Mouse (Mus musculus): Measurements from ENCODE around the gene Ptprd. TPM values are rescaled to one million over a fixed set of nuclear protein-coding genes. Genes with fewer than 3 reads are reported as not detected.

The Ptprd gene
- polyA plus RNA-seq, 1 experiment from 2014 or later = 0.32 TPM

GRCm38 (mm10) chr4:78142767-78143148 is 69.0 kb downstream of the Ptprd start:
- H3K27me3 ChIP-seq = no peaks in the 10 kb centered on the region
- no peak for TF ChIP-seq CTCF (IDR thresholded peaks at IDR 0.05)
- CTCF ChIA-PET = no interaction called here
- in situ Hi-C loops (cut with MboI; ENCODE audit: low pct_unique_long_range_greater_than_20kb) = no loop called here
- DNase-seq (ENCODE audit: low read depth, low spot score) = no peak
- no peak for ATAC-seq
- POLR2A ChIA-PET = no interaction called here

DNA sequence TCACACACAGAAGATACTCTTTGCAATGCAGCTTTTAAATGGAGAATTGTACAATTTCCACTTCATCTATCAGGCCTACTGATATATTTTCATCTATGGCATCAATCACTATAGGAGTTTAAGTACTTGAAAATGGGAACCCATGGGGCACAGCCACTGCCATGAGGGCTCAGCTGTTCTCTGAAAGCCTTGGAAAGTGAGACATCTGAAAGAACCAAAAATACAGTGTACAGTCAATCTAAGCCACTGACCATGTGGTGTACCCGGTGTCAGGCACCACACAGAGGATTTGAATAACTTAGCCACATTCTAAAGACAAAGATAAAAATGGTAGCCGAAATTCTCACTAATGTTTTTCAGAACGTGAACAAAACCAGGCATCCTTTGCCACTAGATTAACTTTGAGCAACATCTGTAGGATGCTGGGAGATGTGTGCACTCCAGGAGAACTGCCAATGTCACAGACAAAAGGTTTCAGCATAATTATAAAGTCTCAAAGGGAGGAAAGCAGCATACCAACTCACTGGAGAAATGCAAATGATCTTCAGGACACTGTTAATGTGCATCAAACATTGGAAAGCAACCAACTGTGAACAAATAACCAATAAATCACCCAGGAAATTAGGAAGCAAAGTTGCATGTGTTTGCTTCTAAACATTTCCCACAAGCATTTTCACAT is 69.5 kb downstream of the Ptprd start:
- ChIA-PET CTCF (no interaction called here), POLR2A (no interaction called here)
- DNase-seq (ENCODE audit: low read depth, low spot score) (no peak), ATAC-seq (no peak)
- in situ Hi-C loops (cut with MboI; ENCODE audit: low pct_unique_long_range_greater_than_20kb) = no loop called here
- no peak for TF ChIP-seq CTCF (IDR thresholded peaks at IDR 0.05)
- H3K27me3 ChIP-seq = no peaks in the 10 kb centered on the region

- no peaks in the 10 kb centered on the region for H3K27me3 ChIP-seq
- no peak for TF ChIP-seq CTCF (IDR thresholded peaks at IDR 0.05)
- CTCF ChIA-PET = no interaction called here
- no peak for ATAC-seq
- in situ Hi-C loops (cut with MboI; ENCODE audit: low pct_unique_long_range_greater_than_20kb) = no loop called here
- POLR2A ChIA-PET = no interaction called here
- no peak for DNase-seq (ENCODE audit: low read depth, low spot score)
Measured at GRCm38 (mm10) chr4:78110898-78111297, 100.9 kb downstream of the Ptprd start.

DNA sequence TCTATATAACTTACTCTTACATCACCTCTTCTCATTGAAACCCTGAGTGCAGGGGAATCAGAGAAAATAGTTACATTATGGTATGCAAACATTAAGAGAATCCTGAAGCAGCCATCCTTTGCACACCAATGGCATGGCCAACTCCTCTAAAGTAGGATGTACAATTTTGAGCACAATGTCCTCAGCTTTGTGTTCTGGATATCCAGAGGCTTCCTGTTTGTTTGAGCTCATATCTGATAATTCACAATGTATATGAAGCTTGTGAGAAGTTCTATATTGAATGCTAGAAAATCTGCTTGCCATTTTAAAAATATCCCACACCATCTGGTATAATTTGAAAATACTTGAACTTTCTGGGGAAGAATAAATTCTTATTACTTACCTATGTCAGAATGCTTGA is 114.2 kb downstream of the Ptprd start:
- in situ Hi-C loops (cut with MboI; ENCODE audit: low pct_unique_long_range_greater_than_20kb) = no loop called here
- ChIA-PET CTCF (no interaction called here), POLR2A (no interaction called here)
- no peaks in the 10 kb centered on the region for H3K27me3 ChIP-seq
- DNase-seq (ENCODE audit: low read depth, low spot score) (no peak), ATAC-seq (no peak)
- no peak for TF ChIP-seq CTCF (IDR thresholded peaks at IDR 0.05)

DNA sequence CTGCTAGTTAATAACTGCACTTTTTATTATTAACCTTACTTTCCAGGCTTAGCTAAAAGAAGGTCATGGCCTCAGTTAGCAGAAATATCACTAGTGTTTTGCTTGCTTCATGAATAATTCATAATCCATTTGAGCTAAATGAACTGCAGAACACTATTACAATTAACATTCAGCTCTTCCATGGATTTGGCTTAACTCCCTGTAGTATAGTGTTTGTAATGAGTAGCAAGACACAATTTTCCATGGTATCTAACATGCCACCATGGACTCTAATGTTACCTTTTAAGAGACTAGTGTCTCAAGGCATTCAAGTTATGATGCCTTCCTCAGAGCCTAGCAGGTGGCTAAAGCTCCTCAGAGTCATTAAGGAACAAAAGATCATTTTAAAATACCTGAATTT is 129.0 kb downstream of the Ptprd start:
- CTCF ChIA-PET = no interaction called here
- ATAC-seq (no peak), DNase-seq (ENCODE audit: low read depth, low spot score) (no peak)
- no peaks in the 10 kb centered on the region for H3K27me3 ChIP-seq
- no peak for TF ChIP-seq CTCF (IDR thresholded peaks at IDR 0.05)
- POLR2A ChIA-PET = no interaction called here
- in situ Hi-C loops (cut with MboI; ENCODE audit: low pct_unique_long_range_greater_than_20kb) = no loop called here

GRCm38 (mm10) chr4:78077499-78077898 is 134.3 kb downstream of the Ptprd start:
- TF ChIP-seq CTCF (IDR thresholded peaks at IDR 0.05) = no peak
- ATAC-seq (no peak), DNase-seq (ENCODE audit: low read depth, low spot score) (no peak)
- CTCF ChIA-PET = no interaction called here
- POLR2A ChIA-PET = no interaction called here
- H3K27me3 ChIP-seq = no peaks in the 10 kb centered on the region
- in situ Hi-C loops (cut with MboI; ENCODE audit: low pct_unique_long_range_greater_than_20kb) = no loop called here

- DNase-seq (ENCODE audit: low read depth, low spot score) (no peak), ATAC-seq (no peak)
- CTCF ChIA-PET = no interaction called here
- POLR2A ChIA-PET = no interaction called here
- TF ChIP-seq CTCF (IDR thresholded peaks at IDR 0.05) = no peak
- in situ Hi-C loops (cut with MboI; ENCODE audit: low pct_unique_long_range_greater_than_20kb) = no loop called here
- no peaks in the 10 kb centered on the region for H3K27me3 ChIP-seq
Measured at GRCm38 (mm10) chr4:78077087-78077486, 134.7 kb downstream of the Ptprd start.

GRCm38 (mm10) chr4:78038401-78038800 is 173.4 kb downstream of the Ptprd start:
- TF ChIP-seq CTCF (IDR thresholded peaks at IDR 0.05) = no peak
- ATAC-seq = no peak
- POLR2A ChIA-PET = no interaction called here
- no peaks in the 10 kb centered on the region for H3K27me3 ChIP-seq
- DNase-seq (ENCODE audit: low read depth, low spot score) = no peak
- in situ Hi-C loops (cut with MboI; ENCODE audit: low pct_unique_long_range_greater_than_20kb) = no loop called here
- CTCF ChIA-PET = no interaction called here

GRCm38 (mm10) chr4:78002065-78002464 is 209.7 kb downstream of the Ptprd start:
- TF ChIP-seq CTCF (IDR thresholded peaks at IDR 0.05) = no peak
- CTCF ChIA-PET = interaction anchor here (0.7 kb wide), 1 partner anchor 29 kb away, joined by 3 read pairs; no protein-coding TSS in a partner anchor
- no peaks in the 10 kb centered on the region for H3K27me3 ChIP-seq
- no peak for DNase-seq (ENCODE audit: low read depth, low spot score)
- POLR2A ChIA-PET = no interaction called here
- no peak for ATAC-seq
- in situ Hi-C loops (cut with MboI; ENCODE audit: low pct_unique_long_range_greater_than_20kb) = no loop called here

- ChIA-PET CTCF (no interaction called here), POLR2A (no interaction called here)
- no peaks in the 10 kb centered on the region for H3K27me3 ChIP-seq
- in situ Hi-C loops (cut with MboI; ENCODE audit: low pct_unique_long_range_greater_than_20kb) = no loop called here
- no peak for TF ChIP-seq CTCF (IDR thresholded peaks at IDR 0.05)
- no peak for ATAC-seq
- no peak for DNase-seq (ENCODE audit: low read depth, low spot score)
Measured at GRCm38 (mm10) chr4:77992709-77993108, 219.1 kb downstream of the Ptprd start.

DNA sequence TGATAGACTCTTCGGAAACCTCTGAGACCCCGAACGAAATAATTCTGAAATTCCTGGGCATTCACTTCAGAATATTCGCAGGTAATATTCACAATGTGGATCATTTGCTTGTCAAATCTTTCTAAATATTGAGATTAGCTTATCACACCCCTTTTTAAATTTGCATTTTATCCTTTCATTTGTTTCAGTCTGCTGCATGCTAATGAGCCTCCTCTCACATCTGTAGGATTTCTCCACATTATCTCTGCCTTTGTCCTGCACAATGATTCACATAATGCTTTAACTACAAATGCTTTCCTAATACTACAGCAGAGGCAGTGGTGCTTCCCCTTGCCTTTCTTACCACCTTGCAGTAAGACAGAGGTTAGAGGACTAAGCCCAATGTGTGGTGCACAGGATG is 229.7 kb downstream of the Ptprd start:
- ATAC-seq = no peak
- CTCF ChIA-PET = no interaction called here
- in situ Hi-C loops (cut with MboI; ENCODE audit: low pct_unique_long_range_greater_than_20kb) = no loop called here
- no peaks in the 10 kb centered on the region for H3K27me3 ChIP-seq
- TF ChIP-seq CTCF (IDR thresholded peaks at IDR 0.05) = no peak
- POLR2A ChIA-PET = no interaction called here
- no peak for DNase-seq (ENCODE audit: low read depth, low spot score)

GRCm38 (mm10) chr4:77961711-77962110 is 250.1 kb downstream of the Ptprd start:
- CTCF ChIA-PET = interaction anchor here (1.0 kb wide), 1 partner anchor 24 kb away, joined by 3 read pairs; no protein-coding TSS in a partner anchor
- TF ChIP-seq CTCF (IDR thresholded peaks at IDR 0.05) = no peak
- in situ Hi-C loops (cut with MboI; ENCODE audit: low pct_unique_long_range_greater_than_20kb) = no loop called here
- ATAC-seq (no peak), DNase-seq (ENCODE audit: low read depth, low spot score) (no peak)
- POLR2A ChIA-PET = no interaction called here
- H3K27me3 ChIP-seq = no peaks in the 10 kb centered on the region
